Mouse (Mus musculus) kidney, embryonic 16.5 days (tissue): Measurements from ENCODE around the gene Minar1. TPM values are rescaled to one million over a fixed set of nuclear protein-coding genes. Genes with fewer than 3 reads are reported as not detected.

Experiments
- polyA plus RNA-seq: library from polyadenylated mRNA; unstranded; fragments of >200 nt; fragmentation: Nextera tagmentation; extraction: Ambion mirVana; gene quantifications from 2 replicates; pipeline ENCODE4 v1.2.1, GENCODE M21; 2015

The Minar1 gene
- polyA plus RNA-seq, 1 experiment from 2014 or later, result not detected

Other genes starting within 250 kb of the Minar1 start
- gene Tmed3, start 81.9 kb upstream of the Minar1 start, polyA plus RNA-seq, result 102 and 112 TPM in 2 replicates
- gene Ankrd34c, start 115.3 kb upstream of the Minar1 start, polyA plus RNA-seq, result not detected in 2 replicates